Mouse (Mus musculus) bone marrow macrophage, adult 2 months (primary cell): Measurements from ENCODE around the gene Wsb1.

ENCODE experiments used
- CTCF ChIP-seq: IDR thresholded peaks from 2 replicates; pipeline ENCODE4 v1.5.1; 2012; ENCODE audit warnings: low read depth, mild to moderate bottlenecking, low read length, moderate library complexity
- POLR2A ChIP-seq: IDR thresholded peaks from 2 replicates; pipeline ENCODE4 v1.6.1; 2012; ENCODE audit warnings: mild to moderate bottlenecking, low read depth, low read length, borderline replicate concordance

DNA sequence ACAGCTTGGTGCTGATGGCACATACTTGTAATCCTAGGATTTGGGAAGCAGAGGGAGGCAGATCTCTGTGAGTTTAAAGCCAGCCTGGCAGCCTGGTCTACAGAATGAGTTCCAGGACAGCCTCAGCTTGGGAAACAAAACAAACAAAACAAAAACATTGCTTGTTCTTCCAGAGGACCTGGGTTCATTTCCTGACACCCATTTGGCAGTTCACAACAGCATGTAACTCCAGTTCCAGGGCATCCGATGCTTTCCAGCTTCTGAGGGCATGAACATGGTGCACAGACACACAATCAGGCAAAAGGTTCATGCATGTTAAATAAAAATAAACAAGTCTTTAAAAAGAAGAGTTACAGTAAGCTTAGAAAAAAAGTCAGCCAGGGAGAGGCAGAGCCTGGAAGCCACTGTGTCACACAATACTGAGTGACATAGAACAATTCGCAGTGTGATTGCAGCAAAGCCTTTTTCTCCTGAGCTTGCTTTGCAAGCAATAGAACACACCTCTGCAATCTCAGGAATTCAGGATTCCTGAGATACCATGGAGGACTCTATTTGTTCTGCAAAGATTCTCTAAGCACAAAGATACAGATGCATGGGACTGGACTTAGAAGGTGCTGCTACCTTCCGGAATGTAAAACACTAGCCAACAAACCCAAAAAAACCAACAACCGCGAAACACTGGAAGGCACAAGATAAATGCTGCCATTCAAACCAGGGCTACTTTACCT is 34.6 kb upstream of the Wsb1 start:
- no peak for TF ChIP-seq POLR2A
- TF ChIP-seq CTCF: no peak
